Mouse (Mus musculus): Measurements from ENCODE around the gene Scn11a. TPM values are rescaled to one million over a fixed set of nuclear protein-coding genes. Genes with fewer than 3 reads are reported as not detected.

The Scn11a gene
- 0.04 and 0.13 TPM in 2 replicates for total RNA-seq (2012; rRNA removed)
- total RNA-seq (2014; rRNA removed) = 0.13 and 0.23 TPM in 2 replicates
- 0.54 and 0.63 TPM in 2 replicates for polyA plus RNA-seq (2012; ENCODE audit: insufficient read length, low read depth)

DNA sequence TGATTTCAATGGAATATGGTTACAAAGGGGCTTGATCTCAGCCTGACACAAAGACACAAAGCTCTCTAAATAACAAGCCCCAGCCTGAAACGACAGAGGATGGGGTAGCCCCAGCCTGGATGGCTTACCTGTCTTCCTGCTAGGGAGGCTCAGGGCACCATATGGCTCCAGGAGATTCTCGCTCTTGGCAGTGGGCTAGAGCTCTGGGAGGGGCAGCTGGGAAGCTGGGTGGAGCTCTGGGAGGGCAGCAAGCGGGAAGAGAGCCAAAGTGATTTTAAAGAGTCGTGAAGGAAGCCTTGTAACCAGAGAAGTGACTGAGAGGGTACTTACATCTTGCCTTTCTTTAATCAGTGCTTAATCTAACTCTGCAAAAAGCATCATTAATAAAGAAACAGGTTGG, at the start of gene Scn11a:
Gene Scn11a (minus strand): TSS at position 160 of the 400 bp plus-strand sequence.
- in situ Hi-C loops (cut with MboI; ENCODE audit: low pct_ligation_motif_present, low pct_unique_long_range_greater_than_20kb, low sequenced_read_pairs) (no loop called here), dilution Hi-C loops (cut with MboI; ENCODE audit: extremely low pct_ligation_motif_present, extremely low pct_unique_long_range_greater_than_20kb, low sequenced_read_pairs) (no loop called here)
- H3K36me3 ChIP-seq (replicated peaks in 1 of 2; ENCODE audit: control insufficient read depth in 1 of 2, insufficient read depth in 1 of 2, low read length in 1 of 2) = no peaks in the 10 kb centered on the region
- H3K4me3 ChIP-seq (replicated peaks in 1 of 3; ENCODE audit: low read depth in 2 of 3, low read length in 2 of 3, poor library complexity in 1 of 3) = no peak within 1 kb of the TSS
- TF ChIP-seq PAX5 (IDR thresholded peaks at IDR 0.05; ENCODE audit: low read length) (no peak), JUN (IDR thresholded peaks at IDR 0.05; ENCODE audit: insufficient read depth, low read depth, low read length) (no peak), TBP (conservative IDR thresholded peaks at IDR 0.05; ENCODE audit: low read depth, low read length) (no peak), HCFC1 (IDR thresholded peaks at IDR 0.05; ENCODE audit: low read depth, low read length) (no peak), POLR2A (IDR thresholded peaks at IDR 0.05; ENCODE audit: low read depth, low read length) (no peak), POLR2AphosphoS2 (IDR thresholded peaks at IDR 0.05; ENCODE audit: low read depth, low read length) (no peak), NRF1 (IDR thresholded peaks at IDR 0.05; ENCODE audit: low read depth, low read length) (no peak), SMC3 (IDR thresholded peaks at IDR 0.05; ENCODE audit: low read depth, low read length) (no peak), IRF4 (IDR thresholded peaks at IDR 0.05; ENCODE audit: low read depth, low read length) (no peak), JUND (conservative IDR thresholded peaks at IDR 0.05; ENCODE audit: low read depth, low read length) (no peak), NELFE (IDR thresholded peaks at IDR 0.05; ENCODE audit: low read depth, low read length) (no peak), MAX (IDR thresholded peaks at IDR 0.05; ENCODE audit: low read length) (no peak)
- no peaks in the 10 kb centered on the region for H3K9me3 ChIP-seq (replicated peaks; ENCODE audit: low read length)
- H3K27me3 ChIP-seq (replicated peaks) = no peaks in the 10 kb centered on the region
- DNase-seq (ENCODE audit: extremely low read depth) = no peak
- no peak within 1 kb of the TSS for H3K9ac ChIP-seq (ENCODE audit: insufficient read depth, low read depth)
- H3K4me2 ChIP-seq (ENCODE audit: insufficient read depth, low read depth, poor library complexity, severe bottlenecking) = no peak within 1 kb of the TSS
- H3K4me1 ChIP-seq (ENCODE audit: control insufficient read depth in 1 of 2, insufficient read depth in 2 of 2) = peaks cover 0 to 8% of the 10 kb centered on the region in 2 experiments; a peak in 2 of 4 replicates
- H3K27ac ChIP-seq (ENCODE audit: insufficient read depth, low read depth) = no peak within 1 kb of the TSS
- H3K79me2 ChIP-seq (replicated peaks; ENCODE audit: control insufficient read depth, extremely low read depth, insufficient read depth, poor library complexity, severe bottlenecking) = no peaks in the 10 kb centered on the region

DNA sequence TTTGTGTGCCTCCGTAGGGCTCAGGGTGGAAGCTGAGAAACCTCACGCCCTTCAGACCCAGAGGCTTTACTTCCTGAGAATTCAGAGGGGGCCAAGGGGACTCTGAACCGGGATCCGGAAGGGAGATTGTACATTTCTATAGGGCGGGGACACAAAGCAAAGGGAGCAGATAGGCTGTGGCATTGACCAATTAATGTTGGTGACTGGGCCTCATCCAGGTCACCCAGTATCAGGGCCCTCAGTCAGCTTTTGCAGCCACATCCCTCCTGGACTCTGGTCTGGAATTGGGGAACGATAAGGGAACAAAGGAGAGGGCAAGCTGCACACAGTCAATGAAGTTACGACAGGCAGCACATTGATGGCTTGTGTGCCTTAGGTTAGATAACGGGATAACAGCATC, 28.9 kb upstream of the Scn11a start:
- no peak for DNase-seq (ENCODE audit: extremely low read depth)
- in situ Hi-C loops (cut with MboI; ENCODE audit: low pct_ligation_motif_present, low pct_unique_long_range_greater_than_20kb, low sequenced_read_pairs) (no loop called here), dilution Hi-C loops (cut with MboI; ENCODE audit: extremely low pct_ligation_motif_present, extremely low pct_unique_long_range_greater_than_20kb, low sequenced_read_pairs) (no loop called here)
- H3K27me3 ChIP-seq (replicated peaks) = no peaks in the 10 kb centered on the region
- H3K4me2 ChIP-seq (ENCODE audit: insufficient read depth, low read depth, poor library complexity, severe bottlenecking) = no peak overlapping the region
- no peaks in the 10 kb centered on the region for H3K79me2 ChIP-seq (replicated peaks; ENCODE audit: control insufficient read depth, extremely low read depth, insufficient read depth, poor library complexity, severe bottlenecking)
- peaks cover 5% of the 10 kb centered on the region for H3K9me3 ChIP-seq (replicated peaks; ENCODE audit: low read length)
- no peak for TF ChIP-seq MAX (IDR thresholded peaks at IDR 0.05; ENCODE audit: low read length)
- no peak for TF ChIP-seq ELF1 (IDR thresholded peaks at IDR 0.05; ENCODE audit: low read depth, low read length)
- no peak for TF ChIP-seq PAX5 (IDR thresholded peaks at IDR 0.05; ENCODE audit: low read length)
- TF ChIP-seq CHD1 (IDR thresholded peaks at IDR 0.05; ENCODE audit: low read depth, low read length) = no peak
- no peak for TF ChIP-seq CHD2 (IDR thresholded peaks at IDR 0.05; ENCODE audit: low read length)
- TF ChIP-seq RAD21 (IDR thresholded peaks at IDR 0.05; ENCODE audit: low read depth, low read length) = no peak
- TF ChIP-seq ETS1 (conservative IDR thresholded peaks at IDR 0.05; ENCODE audit: low read depth, low read length) = no peak
- no peak for TF ChIP-seq IRF4 (IDR thresholded peaks at IDR 0.05; ENCODE audit: low read depth, low read length)
- TF ChIP-seq ZC3H11A (IDR thresholded peaks at IDR 0.05; ENCODE audit: low read depth, low read length) = no peak
- no peak for TF ChIP-seq MYC (IDR thresholded peaks at IDR 0.05; ENCODE audit: low read depth, low read length)
- no peak for TF ChIP-seq SIN3A (IDR thresholded peaks at IDR 0.05; ENCODE audit: low read length)
- TF ChIP-seq UBTF (IDR thresholded peaks at IDR 0.05; ENCODE audit: low read depth, low read length) = no peak
- no peak for TF ChIP-seq RCOR1 (conservative IDR thresholded peaks at IDR 0.05; ENCODE audit: low read depth, low read length)
- no peak for TF ChIP-seq MXI1 (IDR thresholded peaks at IDR 0.05; ENCODE audit: low read depth, low read length)
- TF ChIP-seq GABPA (IDR thresholded peaks at IDR 0.05; ENCODE audit: insufficient replicate concordance, low read depth, low read length) = no peak
- H3K4me3 ChIP-seq (replicated peaks in 1 of 3; ENCODE audit: low read depth in 2 of 3, low read length in 2 of 3, poor library complexity in 1 of 3) = no peak overlapping the region
- H3K9ac ChIP-seq (ENCODE audit: insufficient read depth, low read depth) = no peak overlapping the region
- no peaks in the 10 kb centered on the region for H3K36me3 ChIP-seq (replicated peaks in 1 of 2; ENCODE audit: control insufficient read depth in 1 of 2, insufficient read depth in 1 of 2, low read length in 1 of 2)
- no peak overlapping the region for H3K27ac ChIP-seq (ENCODE audit: insufficient read depth, low read depth)
- peaks cover 0 to 5% of the 10 kb centered on the region in 2 experiments; a peak in 2 of 4 replicates for H3K4me1 ChIP-seq (ENCODE audit: control insufficient read depth in 1 of 2, insufficient read depth in 2 of 2)

Data from CH12.LX (cell line).